Mouse (Mus musculus): Measurements from ENCODE around the gene Prr19. TPM values are rescaled to one million over a fixed set of nuclear protein-coding genes. Genes with fewer than 3 reads are reported as not detected.

Gene Prr19
- total and polyA plus RNA-seq, 2 experiments from 2014 or later = 2.5 to 7.0 TPM

- TF ChIP-seq CTCF (IDR thresholded peaks at IDR 0.05) = no peak
- WGBS = 91% methylated on average over 8 of the region's 8 CpGs
- peaks cover 9% of the 10 kb centered on the region; the same call in 1 of the 2 replicates for H3K4me1 ChIP-seq (ENCODE audit: insufficient read depth, low read length)
- no peak for DNase-seq (ENCODE audit: low spot score)
- H3K4me2 ChIP-seq (ENCODE audit: low read depth, low read length, poor library complexity, severe bottlenecking) = no peak overlapping the region
- no peaks in the 10 kb centered on the region for H3K9me3 ChIP-seq (ENCODE audit: low read length)
- no peak overlapping the region for H3K4me3 ChIP-seq (ENCODE audit: low read depth, low read length)
- no peaks in the 10 kb centered on the region for H3K27me3 ChIP-seq (ENCODE audit: insufficient read depth, low read length)
- H3K36me3 ChIP-seq (ENCODE audit: insufficient read depth, low read length) = peaks cover 31% of the 10 kb centered on the region
- no peak for ATAC-seq (ENCODE audit: low FRiP score)
- H3K9ac ChIP-seq (replicated peaks; ENCODE audit: low read length, poor library complexity, severe bottlenecking) = no peak overlapping the region
- no peak overlapping the region for H3K27ac ChIP-seq (ENCODE audit: low read depth, low read length)
Observed at GRCm38 (mm10) chr7:25326233-25326632, 25.0 kb downstream of the Prr19 start.

GRCm38 (mm10) chr7:25333596-25334307, 32.5 kb downstream of the Prr19 start:
- no peak overlapping the region for H3K9ac ChIP-seq (replicated peaks; ENCODE audit: low read length, poor library complexity, severe bottlenecking)
- H3K4me1 ChIP-seq (ENCODE audit: insufficient read depth, low read length) = no peaks in the 10 kb centered on the region
- DNase-seq (ENCODE audit: low spot score) = peak; percentile 68
- WGBS = 42% methylated on average over 16 of the region's 16 CpGs
- H3K9me3 ChIP-seq (ENCODE audit: low read length) = no peaks in the 10 kb centered on the region
- H3K27me3 ChIP-seq (ENCODE audit: insufficient read depth, low read length) = no peaks in the 10 kb centered on the region
- H3K27ac ChIP-seq (ENCODE audit: low read depth, low read length) = no peak overlapping the region
- H3K36me3 ChIP-seq (ENCODE audit: insufficient read depth, low read length) = peaks cover 50% of the 10 kb centered on the region
- ATAC-seq (ENCODE audit: low FRiP score) = peak; percentile 42
- no peak overlapping the region for H3K4me3 ChIP-seq (ENCODE audit: low read depth, low read length)
- peak; percentile 74 for TF ChIP-seq CTCF (IDR thresholded peaks at IDR 0.05)
- H3K4me2 ChIP-seq (ENCODE audit: low read depth, low read length, poor library complexity, severe bottlenecking) = no peak overlapping the region

- peaks cover 53% of the 10 kb centered on the region for H3K36me3 ChIP-seq (ENCODE audit: insufficient read depth, low read length)
- DNase-seq (ENCODE audit: low spot score) = no peak
- no peak overlapping the region for H3K4me3 ChIP-seq (ENCODE audit: low read depth, low read length)
- WGBS = 80% methylated on average over 12 of the region's 12 CpGs
- H3K27ac ChIP-seq (ENCODE audit: low read depth, low read length) = no peak overlapping the region
- H3K4me1 ChIP-seq (ENCODE audit: insufficient read depth, low read length) = no peaks in the 10 kb centered on the region
- no peaks in the 10 kb centered on the region for H3K9me3 ChIP-seq (ENCODE audit: low read length)
- no peak overlapping the region for H3K4me2 ChIP-seq (ENCODE audit: low read depth, low read length, poor library complexity, severe bottlenecking)
- TF ChIP-seq CTCF (IDR thresholded peaks at IDR 0.05) = no peak
- no peaks in the 10 kb centered on the region for H3K27me3 ChIP-seq (ENCODE audit: insufficient read depth, low read length)
- no peak overlapping the region for H3K9ac ChIP-seq (replicated peaks; ENCODE audit: low read length, poor library complexity, severe bottlenecking)
- ATAC-seq (ENCODE audit: low FRiP score) = no peak
Observed at GRCm38 (mm10) chr7:25334472-25334871, 33.3 kb downstream of the Prr19 start.

GRCm38 (mm10) chr7:25339329-25339728, 38.1 kb downstream of the Prr19 start:
- 94% methylated on average over 9 of the region's 9 CpGs for WGBS
- DNase-seq (ENCODE audit: low spot score) = no peak
- H3K36me3 ChIP-seq (ENCODE audit: insufficient read depth, low read length) = peaks cover 56% of the 10 kb centered on the region

GRCm38 (mm10) chr7:25341000-25341784, 40.0 kb downstream of the Prr19 start:
- DNase-seq (ENCODE audit: low spot score) = peak; percentile 49
- Histone ChIP-seq H3K9me3 (ENCODE audit: low read length) (no peaks in the 10 kb centered on the region), H3K36me3 (ENCODE audit: insufficient read depth, low read length) (peaks cover 55% of the 10 kb centered on the region), H3K4me1 (ENCODE audit: insufficient read depth, low read length) (peaks cover 3% of the 10 kb centered on the region; the same call in 1 of the 2 replicates), H3K27me3 (ENCODE audit: insufficient read depth, low read length) (no peaks in the 10 kb centered on the region), H3K27ac (ENCODE audit: low read depth, low read length) (peak overlapping the region; percentile 59), H3K9ac (replicated peaks; ENCODE audit: low read length, poor library complexity, severe bottlenecking) (no peak overlapping the region), H3K4me2 (ENCODE audit: low read depth, low read length, poor library complexity, severe bottlenecking) (no peak overlapping the region), H3K4me3 (ENCODE audit: low read depth, low read length) (no peak overlapping the region)
- WGBS = 62% methylated on average over 20 of the region's 20 CpGs
- TF ChIP-seq CTCF (IDR thresholded peaks at IDR 0.05) = no peak
- ATAC-seq (ENCODE audit: low FRiP score) = peak; percentile 64

More at GRCm38 (mm10) chr7:25339329-25339728, 38.1 kb downstream of the Prr19 start:
- TF ChIP-seq CTCF (IDR thresholded peaks at IDR 0.05) = no peak
- Histone ChIP-seq H3K27ac (ENCODE audit: low read depth, low read length) (no peak overlapping the region), H3K27me3 (ENCODE audit: insufficient read depth, low read length) (no peaks in the 10 kb centered on the region), H3K4me3 (ENCODE audit: low read depth, low read length) (no peak overlapping the region), H3K4me2 (ENCODE audit: low read depth, low read length, poor library complexity, severe bottlenecking) (no peak overlapping the region), H3K9me3 (ENCODE audit: low read length) (no peaks in the 10 kb centered on the region), H3K4me1 (ENCODE audit: insufficient read depth, low read length) (peaks cover 3% of the 10 kb centered on the region; the same call in 1 of the 2 replicates), H3K9ac (replicated peaks; ENCODE audit: low read length, poor library complexity, severe bottlenecking) (no peak overlapping the region)
- ATAC-seq (ENCODE audit: low FRiP score) = no peak

- Histone ChIP-seq H3K27me3 (ENCODE audit: insufficient read depth, low read length) (no peaks in the 10 kb centered on the region), H3K4me2 (ENCODE audit: low read depth, low read length, poor library complexity, severe bottlenecking) (no peak overlapping the region), H3K9ac (replicated peaks; ENCODE audit: low read length, poor library complexity, severe bottlenecking) (no peak overlapping the region), H3K4me3 (ENCODE audit: low read depth, low read length) (no peak overlapping the region), H3K27ac (ENCODE audit: low read depth, low read length) (no peak overlapping the region), H3K9me3 (ENCODE audit: low read length) (no peaks in the 10 kb centered on the region), H3K36me3 (ENCODE audit: insufficient read depth, low read length) (peaks cover 69% of the 10 kb centered on the region), H3K4me1 (ENCODE audit: insufficient read depth, low read length) (no peaks in the 10 kb centered on the region)
- DNase-seq (ENCODE audit: low spot score) (no peak), ATAC-seq (ENCODE audit: low FRiP score) (no peak)
- WGBS = 90% methylated on average over 8 of the region's 8 CpGs
- no peak for TF ChIP-seq CTCF (IDR thresholded peaks at IDR 0.05)
Observed at GRCm38 (mm10) chr7:25348861-25349260, 47.6 kb downstream of the Prr19 start.

Other genes with a start within 250 kb of the Prr19 start
- 153 and 161 TPM in 2 replicates for gene Grik5, start 229.1 kb upstream of the Prr19 start, total RNA-seq (2014; rRNA removed)
- 15.7 and 18.6 TPM in 2 replicates for gene Grik5, start 229.1 kb upstream of the Prr19 start, polyA plus RNA-seq (2015; fragmentation: Nextera tagmentation; extraction: Ambion mirVana)
- gene Zfp574, start 228.8 kb upstream of the Prr19 start, total RNA-seq (2014; rRNA removed) = 37.4 and 38.0 TPM in 2 replicates
- gene Zfp574, start 228.8 kb upstream of the Prr19 start, polyA plus RNA-seq (2015; fragmentation: Nextera tagmentation; extraction: Ambion mirVana) = 30.9 and 31.9 TPM in 2 replicates
- 7.6 and 9.0 TPM in 2 replicates for gene Pou2f2, start 121.7 kb upstream of the Prr19 start, total RNA-seq (2014; rRNA removed)
- gene Pou2f2, start 121.7 kb upstream of the Prr19 start, polyA plus RNA-seq (2015; fragmentation: Nextera tagmentation; extraction: Ambion mirVana) = 28.9 and 35.9 TPM in 2 replicates
- 25.9 and 27.8 TPM in 2 replicates for gene Dedd2, start 80.8 kb upstream of the Prr19 start, total RNA-seq (2014; rRNA removed)
- gene Dedd2, start 80.8 kb upstream of the Prr19 start, polyA plus RNA-seq (2015; fragmentation: Nextera tagmentation; extraction: Ambion mirVana) = 17.7 and 18.7 TPM in 2 replicates
- 8.1 and 9.5 TPM in 2 replicates for gene Zfp526, start 80.0 kb upstream of the Prr19 start, total RNA-seq (2014; rRNA removed)
- 0.94 and 1.0 TPM in 2 replicates for gene Zfp526, start 80.0 kb upstream of the Prr19 start, polyA plus RNA-seq (2015; fragmentation: Nextera tagmentation; extraction: Ambion mirVana)
- 155 and 169 TPM in 2 replicates for gene Gsk3a, start 63.6 kb upstream of the Prr19 start, total RNA-seq (2014; rRNA removed)
- gene Gsk3a, start 63.6 kb upstream of the Prr19 start, polyA plus RNA-seq (2015; fragmentation: Nextera tagmentation; extraction: Ambion mirVana) = 20.3 and 20.6 TPM in 2 replicates
- gene Erf, start 50.6 kb upstream of the Prr19 start, total RNA-seq (2014; rRNA removed) = 15.8 TPM in 2 replicates
- 2.2 and 3.0 TPM in 2 replicates for gene Erf, start 50.6 kb upstream of the Prr19 start, polyA plus RNA-seq (2015; fragmentation: Nextera tagmentation; extraction: Ambion mirVana)
- gene Cic, start 33.7 kb upstream of the Prr19 start, total RNA-seq (2014; rRNA removed) = 145 and 146 TPM in 2 replicates
- 26.8 and 31.9 TPM in 2 replicates for gene Cic, start 33.7 kb upstream of the Prr19 start, polyA plus RNA-seq (2015; fragmentation: Nextera tagmentation; extraction: Ambion mirVana)
- 595 and 661 TPM in 2 replicates for gene Pafah1b3, start 3.4 kb upstream of the Prr19 start, total RNA-seq (2014; rRNA removed)
- gene Pafah1b3, start 3.4 kb upstream of the Prr19 start, polyA plus RNA-seq (2015; fragmentation: Nextera tagmentation; extraction: Ambion mirVana) = 604 and 629 TPM in 2 replicates
- gene Tmem145, start 4.7 kb downstream of the Prr19 start, total RNA-seq (2014; rRNA removed) = 105 and 106 TPM in 2 replicates
- gene Tmem145, start 4.7 kb downstream of the Prr19 start, polyA plus RNA-seq (2015; fragmentation: Nextera tagmentation; extraction: Ambion mirVana) = 131 and 143 TPM in 2 replicates
- 90.0 and 103 TPM in 2 replicates for gene Megf8, start 15.8 kb downstream of the Prr19 start, total RNA-seq (2014; rRNA removed)
- gene Megf8, start 15.8 kb downstream of the Prr19 start, polyA plus RNA-seq (2015; fragmentation: Nextera tagmentation; extraction: Ambion mirVana) = 15.3 and 15.6 TPM in 2 replicates
- not detected in 2 replicates for gene Cnfn, start 68.3 kb downstream of the Prr19 start, total RNA-seq (2014; rRNA removed)
- gene Cnfn, start 68.3 kb downstream of the Prr19 start, polyA plus RNA-seq (2015; fragmentation: Nextera tagmentation; extraction: Ambion mirVana) = not detected in 2 replicates
- gene Lipe, start 97.3 kb downstream of the Prr19 start, total RNA-seq (2014; rRNA removed) = 10.6 and 11.6 TPM in 2 replicates
- 6.9 and 7.6 TPM in 2 replicates for gene Lipe, start 97.3 kb downstream of the Prr19 start, polyA plus RNA-seq (2015; fragmentation: Nextera tagmentation; extraction: Ambion mirVana)
- not detected in 2 replicates for gene Cxcl17, start 111.5 kb downstream of the Prr19 start, total RNA-seq (2014; rRNA removed)
- 0.38 and 0.57 TPM in 2 replicates for gene Cxcl17, start 111.5 kb downstream of the Prr19 start, polyA plus RNA-seq (2015; fragmentation: Nextera tagmentation; extraction: Ambion mirVana)
- 1.4 and 2.9 TPM in 2 replicates for gene Ceacam1, start 176.2 kb downstream of the Prr19 start, total RNA-seq (2014; rRNA removed)
- gene Ceacam1, start 176.2 kb downstream of the Prr19 start, polyA plus RNA-seq (2015; fragmentation: Nextera tagmentation; extraction: Ambion mirVana) = 0.84 and 0.94 TPM in 2 replicates
- not detected in 2 replicates for gene Ceacam2, start 238.4 kb downstream of the Prr19 start, total RNA-seq (2014; rRNA removed)
- not detected in 2 replicates for gene Ceacam2, start 238.4 kb downstream of the Prr19 start, polyA plus RNA-seq (2015; fragmentation: Nextera tagmentation; extraction: Ambion mirVana)